Mouse (Mus musculus) MEL (cell line): ENCODE results near the gene Gm17455.

Experiments
- CHD2 ChIP-seq: IDR thresholded peaks from 2 replicates; pipeline ENCODE4 v1.6.1; 2011; ENCODE audit warnings: low read length, improper control_type of control experiment
- EP300 ChIP-seq, 2 experiments: IDR thresholded peaks; 2 replicates each; pipeline ENCODE4 v1.6.1; 2011; ENCODE audit warnings: improper control_type of control experiment in 2 of 2, low read length in 2 of 2, low read depth in 1 of 2, mild to moderate bottlenecking in 1 of 2

DNA sequence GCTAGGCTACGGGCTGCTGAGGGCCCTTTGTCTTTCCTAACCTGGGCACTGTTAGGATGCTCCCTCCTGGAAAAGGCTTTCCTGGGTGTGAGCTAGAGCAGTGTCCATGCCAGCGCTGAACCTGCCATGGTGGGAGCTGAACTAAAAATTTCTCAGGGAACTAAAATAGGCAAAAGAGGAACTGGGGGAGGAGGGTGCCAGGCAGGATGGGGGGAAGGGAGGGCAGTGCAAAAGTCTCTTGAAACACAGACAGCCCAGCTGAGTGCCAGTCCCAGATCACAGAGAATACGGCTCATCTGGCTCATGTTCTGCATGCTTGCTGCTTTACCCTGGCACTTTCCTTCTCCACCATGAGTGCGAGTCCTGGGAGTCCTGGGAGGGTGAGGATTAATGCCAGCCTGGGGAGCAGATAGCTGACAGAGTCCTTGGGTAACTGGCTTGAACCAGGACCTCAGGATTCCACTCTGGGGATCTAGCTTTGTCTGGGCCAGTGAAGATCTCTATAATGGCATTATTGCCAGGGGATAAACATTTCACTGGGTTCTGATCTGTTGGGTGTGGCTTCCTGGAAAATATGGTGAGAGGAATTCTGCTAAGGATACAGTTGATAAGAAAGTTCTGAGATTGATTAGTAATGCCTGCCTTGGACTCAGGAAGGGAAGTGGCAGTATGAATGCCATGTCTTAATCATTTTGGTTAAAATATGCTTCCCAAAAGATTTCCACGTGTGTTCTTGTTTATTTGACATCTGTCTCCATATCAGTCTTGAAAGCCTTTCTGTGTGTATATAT, 27.7 kb upstream of the Gm17455 start:
- TF ChIP-seq CHD2, result no peak
- TF ChIP-seq EP300 (IDR thresholded peaks at IDR 0.05; ENCODE audit: low read depth in 1 of 2, low read length in 2 of 2), result no peak
